ENCODE assay signal across 10 mouse cellular contexts in the genomic region with DNA sequence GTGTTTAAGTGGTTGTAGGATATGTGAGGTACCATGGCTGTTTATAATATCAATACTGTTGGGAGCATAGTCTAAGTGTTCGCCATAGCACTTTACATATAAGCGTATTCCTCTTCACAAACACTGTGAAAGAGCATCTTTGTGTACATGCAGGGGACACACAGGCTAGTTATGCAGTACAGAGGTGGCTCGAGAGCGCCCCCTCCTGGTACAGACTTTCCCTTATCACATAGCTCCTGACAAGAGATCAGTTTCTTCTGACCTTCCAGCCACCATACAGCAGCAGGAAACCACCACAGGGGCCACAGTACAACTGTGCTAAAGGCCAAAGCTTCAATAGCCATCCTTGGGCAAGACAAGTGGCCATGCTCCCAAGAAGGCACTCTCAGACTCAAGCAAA. TPM values are rescaled to one million over a fixed set of nuclear protein-coding genes. Genes with fewer than 3 reads are reported as not detected.
DNase-seq lines count a peak whose midpoint lies in the region; ATAC-seq and TF ChIP-seq lines count a peak whose summit lies in the region.
"Had no signal": no experiment of that assay in that cellular context is flagged by ENCODE, and none has a peak within 500 bp of the region (broad histone marks: within the 10 kb centered on the region; RNA-seq: fewer than 3 reads in every experiment).

No protein-coding gene starts in this region.

- no peak for ATAC-seq in hindbrain, embryonic 14.5 days (ENCODE audit: low FRiP score)
- ATAC-seq in hindbrain, embryonic 16.5 days, result no peak; the same call in 1 of the 2 replicates
- peak; percentile 72 for ATAC-seq in megakaryocyte progenitor cell, adult 5-6 weeks (replicated peaks; ENCODE audit: poor library complexity)

- no peak for TF ChIP-seq POLR2A in ES-Bruce4 (IDR thresholded peaks at IDR 0.05; ENCODE audit: insufficient read depth, low read length)

- TF ChIP-seq CTCF in ES-Bruce4 (IDR thresholded peaks at IDR 0.05; ENCODE audit: low read depth, low read length), result peak; percentile 81
- TF ChIP-seq CTCF in gastrocnemius, adult 2 months (IDR thresholded peaks at IDR 0.05), result peak; percentile 76

- no peaks in the 10 kb centered on the region for H3K27me3 ChIP-seq in hindbrain, embryonic 14.5 days (ENCODE audit: control insufficient read depth, insufficient read depth, low read length)
- no peaks in the 10 kb centered on the region for H3K27me3 ChIP-seq in hindbrain, embryonic 16.5 days (replicated peaks; ENCODE audit: control insufficient read depth, insufficient read depth, low read length)
- no peaks in the 10 kb centered on the region for H3K27me3 ChIP-seq in ES-Bruce4 (ENCODE audit: control insufficient read depth, insufficient read depth, low read length, poor library complexity, severe bottlenecking)
- H3K27me3 ChIP-seq: embryonic facial prominence, embryonic 12.5 days; limb, embryonic 13.5 days had no signal

- peak; percentile 76 for DNase-seq in hindbrain, embryonic 14.5 days (ENCODE audit: low spot score)
- peak; percentile 62 for DNase-seq in cerebellum, adult 11 months
- DNase-seq in gastrocnemius, adult 2 months, result peak; percentile 74
- DNase-seq in layer of hippocampus, postnatal 14 days (ENCODE audit: low spot score in 2 of 2), result peak; percentile 35 to 40
- peak; percentile 75 for DNase-seq in thymus, postnatal 0 days (ENCODE audit: low spot score)

- H3K4me1 ChIP-seq in hindbrain, embryonic 14.5 days (replicated peaks; ENCODE audit: control insufficient read depth, insufficient read depth, low read length), result no peaks in the 10 kb centered on the region
- no peaks in the 10 kb centered on the region for H3K4me1 ChIP-seq in hindbrain, embryonic 16.5 days (ENCODE audit: control insufficient read depth, insufficient read depth, low read depth, low read length)
- H3K4me1 ChIP-seq in ES-Bruce4 (ENCODE audit: control insufficient read depth, insufficient read depth, low read length), result no peaks in the 10 kb centered on the region
- H3K4me1 ChIP-seq: embryonic facial prominence, embryonic 12.5 days; limb, embryonic 13.5 days had no signal

- no peak overlapping the region for H3K9ac ChIP-seq in hindbrain, embryonic 14.5 days
- no peak overlapping the region for H3K9ac ChIP-seq in hindbrain, embryonic 16.5 days (ENCODE audit: low read depth, low read length)
- no peak overlapping the region for H3K9ac ChIP-seq in ES-Bruce4 (ENCODE audit: low read depth, poor library complexity, severe bottlenecking)
- H3K9ac ChIP-seq: embryonic facial prominence, embryonic 12.5 days; limb, embryonic 13.5 days had no signal

- no peak overlapping the region for H3K4me2 ChIP-seq in hindbrain, embryonic 14.5 days (replicated peaks)
- H3K4me2 ChIP-seq in hindbrain, embryonic 16.5 days (ENCODE audit: low read length), result no peak overlapping the region
- H3K4me2 ChIP-seq: embryonic facial prominence, embryonic 12.5 days; limb, embryonic 13.5 days had no signal

- 51% methylated on average over 4 of the region's 4 CpGs for WGBS in hindbrain, embryonic 14.5 days
- WGBS in hindbrain, embryonic 16.5 days, result 52% methylated on average over 4 of the region's 4 CpGs

- intact Hi-C loops in gastrocnemius, adult 2 months (cut with DNase I), result no loop called here

- H3K36me3 ChIP-seq in hindbrain, embryonic 14.5 days (replicated peaks; ENCODE audit: control insufficient read depth, insufficient read depth), result peaks cover 100% of the 10 kb centered on the region
- H3K36me3 ChIP-seq in hindbrain, embryonic 16.5 days (ENCODE audit: control insufficient read depth, insufficient read depth, low read length), result peaks cover 53% of the 10 kb centered on the region
- peaks cover 89% of the 10 kb centered on the region for H3K36me3 ChIP-seq in ES-Bruce4 (ENCODE audit: control insufficient read depth, insufficient read depth, low read length, poor library complexity, severe bottlenecking)

- H3K27ac ChIP-seq in hindbrain, embryonic 14.5 days, result no peak overlapping the region
- H3K27ac ChIP-seq in hindbrain, embryonic 16.5 days (ENCODE audit: low read depth, low read length), result no peak overlapping the region
- H3K27ac ChIP-seq in ES-Bruce4 (ENCODE audit: insufficient read depth, low read length), result no peak overlapping the region
- no peak overlapping the region for H3K27ac ChIP-seq in gastrocnemius, adult 2 months
- H3K27ac ChIP-seq: embryonic facial prominence, embryonic 12.5 days; limb, embryonic 13.5 days had no signal

- no peak for TF ChIP-seq EP300 in ES-Bruce4 (IDR thresholded peaks at IDR 0.05; ENCODE audit: insufficient read depth, low read depth, low read length)

- no peaks in the 10 kb centered on the region for H3K9me3 ChIP-seq in hindbrain, embryonic 14.5 days (ENCODE audit: control insufficient read depth, low read length)
- no peaks in the 10 kb centered on the region for H3K9me3 ChIP-seq in hindbrain, embryonic 16.5 days (ENCODE audit: control insufficient read depth, low read length)
- no peaks in the 10 kb centered on the region for H3K9me3 ChIP-seq in ES-Bruce4 (replicated peaks; ENCODE audit: control insufficient read depth, insufficient read depth, low read length, poor library complexity, severe bottlenecking)
- H3K9me3 ChIP-seq: embryonic facial prominence, embryonic 12.5 days; limb, embryonic 13.5 days had no signal

- H3K4me3 ChIP-seq in hindbrain, embryonic 14.5 days (replicated peaks; ENCODE audit: low read length), result no peak overlapping the region
- no peak overlapping the region for H3K4me3 ChIP-seq in hindbrain, embryonic 16.5 days (ENCODE audit: low read length)
- H3K4me3 ChIP-seq in ES-Bruce4 (ENCODE audit: low read depth, low read length), result no peak overlapping the region
- H3K4me3 ChIP-seq in gastrocnemius, adult 2 months, result no peak overlapping the region
- H3K4me3 ChIP-seq: embryonic facial prominence, embryonic 12.5 days; limb, embryonic 13.5 days had no signal

RNA-seq across cellular contexts. Expression of gene Mfsd10, which starts 10.6 kb away (rescaled TPM):
- polyA plus RNA-seq in hindbrain, embryonic 14.5 days (2014; fragmentation: Nextera tagmentation; extraction: Ambion mirVana), result 70.3 and 93.3 TPM in 2 replicates
- polyA plus RNA-seq in hindbrain, embryonic 16.5 days (2015; fragmentation: Nextera tagmentation; extraction: Ambion mirVana), result 106 and 109 TPM in 2 replicates
- 70.1 and 91.6 TPM in 2 replicates for polyA plus RNA-seq in ES-Bruce4 (2011; ENCODE audit: insufficient read depth, insufficient read length, low read depth, missing spikeins)
- 1 to 10 TPM; 4.2 to 6.4 TPM for total RNA-seq in gastrocnemius, adult 2 months (2021)
- 10 to 100 TPM; 38.0 to 41.7 TPM for total RNA-seq in layer of hippocampus, postnatal 14 days (2021)
- total RNA-seq in megakaryocyte progenitor cell, adult 5-6 weeks (2015), result 195 and 211 TPM in 2 replicates
- total RNA-seq in megakaryocyte progenitor cell, adult 5-6 weeks (2017), result 116 and 143 TPM in 2 replicates
- 75.2 and 89.4 TPM in 2 replicates for polyA plus RNA-seq in thymus, postnatal 0 days (2015; fragmentation: Nextera tagmentation; extraction: Ambion mirVana)

RNA-seq across cellular contexts. Expression of gene Nop14, which starts 12.4 kb away (rescaled TPM):
- 21.5 and 23.1 TPM in 2 replicates for polyA plus RNA-seq in hindbrain, embryonic 14.5 days (2014; fragmentation: Nextera tagmentation; extraction: Ambion mirVana)
- 20.4 and 21.2 TPM in 2 replicates for polyA plus RNA-seq in hindbrain, embryonic 16.5 days (2015; fragmentation: Nextera tagmentation; extraction: Ambion mirVana)
- 80.7 and 82.6 TPM in 2 replicates for polyA plus RNA-seq in ES-Bruce4 (2011; ENCODE audit: insufficient read depth, insufficient read length, low read depth, missing spikeins)
- 10 to 100 TPM; 14.6 to 15.2 TPM for total RNA-seq in gastrocnemius, adult 2 months (2021)
- 10 to 100 TPM; 13.8 to 15.4 TPM for total RNA-seq in layer of hippocampus, postnatal 14 days (2021)
- 31.0 and 32.9 TPM in 2 replicates for total RNA-seq in megakaryocyte progenitor cell, adult 5-6 weeks (2015)
- total RNA-seq in megakaryocyte progenitor cell, adult 5-6 weeks (2017), result 47.3 and 70.3 TPM in 2 replicates
- 26.4 and 26.9 TPM in 2 replicates for polyA plus RNA-seq in thymus, postnatal 0 days (2015; fragmentation: Nextera tagmentation; extraction: Ambion mirVana)

RNA-seq across cellular contexts. Expression of gene Grk4, which starts 12.6 kb away (rescaled TPM):
- polyA plus RNA-seq in hindbrain, embryonic 14.5 days (2014; fragmentation: Nextera tagmentation; extraction: Ambion mirVana), result 1.9 and 3.4 TPM in 2 replicates
- polyA plus RNA-seq in hindbrain, embryonic 16.5 days (2015; fragmentation: Nextera tagmentation; extraction: Ambion mirVana), result 3.1 and 3.5 TPM in 2 replicates
- 0.25 TPM in 1 of 2 replicates, not detected in the other for polyA plus RNA-seq in ES-Bruce4 (2011; ENCODE audit: insufficient read depth, insufficient read length, low read depth, missing spikeins)
- total RNA-seq in gastrocnemius, adult 2 months (2021), result 1 to 10 TPM; 1.0 to 4.2 TPM
- 1 to 10 TPM; 5.3 to 6.5 TPM for total RNA-seq in layer of hippocampus, postnatal 14 days (2021)
- total RNA-seq in megakaryocyte progenitor cell, adult 5-6 weeks (2015), result 1.1 and 1.2 TPM in 2 replicates
- 0.41 and 1.1 TPM in 2 replicates for total RNA-seq in megakaryocyte progenitor cell, adult 5-6 weeks (2017)
- 3.5 and 4.2 TPM in 2 replicates for polyA plus RNA-seq in thymus, postnatal 0 days (2015; fragmentation: Nextera tagmentation; extraction: Ambion mirVana)
